Mouse (Mus musculus) CD8-positive naive resting alpha-beta T cell, adult 2 months (primary cell): ENCODE results near the gene 4930402H24Rik.

Source experiments
- DNase-seq, 2 experiments: peaks; one replicate each; pipeline ENCODE4 v3.0.0; 2022; ENCODE audit warnings: low read depth in 2 of 2, low spot score in 2 of 2

The 4930402H24Rik gene

GRCm38 (mm10) chr2:130677211-130677610, 229.0 kb downstream of the 4930402H24Rik start:
- no peak for DNase-seq

DNA sequence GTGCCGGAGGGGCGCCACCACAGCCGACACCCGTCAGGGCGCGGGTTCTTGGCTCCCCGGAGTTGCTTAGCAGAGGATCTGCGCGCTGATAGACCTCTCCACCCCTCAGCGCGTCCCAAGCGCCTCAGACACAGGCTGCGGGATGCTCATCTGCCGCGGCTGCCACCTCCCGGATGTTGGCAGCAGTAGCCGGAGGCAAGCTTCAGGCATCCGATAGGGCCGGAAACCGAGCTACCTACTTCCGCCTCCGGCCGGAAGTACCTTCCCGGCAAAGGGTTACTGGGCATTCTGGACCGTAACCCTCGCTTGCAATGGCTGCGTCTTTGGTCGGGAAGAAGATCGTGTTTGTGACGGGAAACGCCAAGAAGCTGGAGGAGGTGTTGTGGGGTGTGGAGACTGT, 238.6 kb downstream of the 4930402H24Rik start, which contains the start of gene Itpa:
TSS of gene Itpa (plus strand) at position 52 of the 400 bp plus-strand sequence.
- DNase-seq: peak; percentile 75 to 79

- peak; percentile 73 to 79 for DNase-seq
These were observed 242.0 kb downstream of the 4930402H24Rik start, which contains the start of gene Ddrgk1 for GRCm38 (mm10) chr2:130664102-130664701. Gene Ddrgk1 (minus strand): TSS chr2:130664659.

DNA sequence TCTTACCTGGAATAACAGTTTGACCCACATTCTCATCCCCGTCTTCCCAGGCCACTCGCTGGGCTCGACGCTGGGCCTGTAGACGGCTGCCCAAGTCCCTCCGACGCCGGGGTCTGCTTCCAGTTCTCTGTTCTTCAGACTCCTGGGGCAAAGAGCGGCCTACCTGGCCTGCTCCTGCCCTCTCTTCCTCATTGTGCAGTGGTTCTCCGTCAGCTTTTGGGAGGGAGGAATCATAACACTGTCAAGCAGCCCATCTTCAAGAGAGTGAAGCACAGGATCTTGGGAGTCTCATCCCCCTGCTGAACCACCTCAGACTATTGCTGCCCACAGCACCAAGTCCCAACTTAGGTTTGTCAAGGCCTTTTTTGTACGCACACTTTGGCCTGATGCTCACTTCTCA, 242.9 kb downstream of the 4930402H24Rik start:
- DNase-seq: no peak

GRCm38 (mm10) chr2:130658530-130658929, 247.7 kb downstream of the 4930402H24Rik start:
- DNase-seq: no peak

GRCm38 (mm10) chr2:130657541-130657940, 248.7 kb downstream of the 4930402H24Rik start:
- DNase-seq: no peak

- DNase-seq: no peak
These were observed 249.7 kb downstream of the 4930402H24Rik start for GRCm38 (mm10) chr2:130656536-130656935.
